Mouse (Mus musculus) spleen, postnatal 14 days (tissue): ENCODE measurements around the gene Atp2a1.
A peak's percentile ranks its signal among the peaks of the same experiment; 100 is the strongest.
"Not testable (repeated sequence)": the region's sequence is repeated elsewhere in the genome, so short reads cannot be mapped to it uniquely, and the experiment has no call there.

Source experiments
- DNase-seq, 2 experiments: peaks; one replicate each; pipeline ENCODE4 v3.0.0; 2021 to 2022; ENCODE audit warnings: low spot score in 2 of 2

Atp2a1 gene

DNA sequence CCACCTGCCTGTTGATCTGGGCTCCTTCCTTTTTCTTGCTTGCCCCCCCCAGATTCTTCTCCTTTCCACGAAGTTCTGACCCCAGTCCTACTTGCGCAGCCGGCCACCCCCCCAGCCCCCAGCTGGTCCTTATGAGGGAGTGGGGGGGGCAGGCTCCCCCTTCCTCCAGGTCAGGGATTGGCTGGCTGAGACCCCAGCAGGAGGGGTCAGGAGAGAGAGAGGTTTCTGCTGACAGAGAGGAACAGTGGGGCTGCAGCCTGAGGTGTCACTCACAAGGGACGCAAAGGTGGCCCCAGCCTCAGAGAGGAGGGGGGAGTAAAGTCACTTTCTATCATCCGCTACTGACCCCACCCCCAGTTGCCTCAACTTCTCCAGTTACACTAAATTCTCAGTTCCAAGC, at the start of gene Atp2a1:
TSS of gene Atp2a1 (minus strand) at position 105 of the 400 bp plus-strand sequence.
- no peak for DNase-seq

GRCm38 (mm10) chr7:126511287-126511686, 48.4 kb upstream of the Atp2a1 start:
- no peak for DNase-seq

DNA sequence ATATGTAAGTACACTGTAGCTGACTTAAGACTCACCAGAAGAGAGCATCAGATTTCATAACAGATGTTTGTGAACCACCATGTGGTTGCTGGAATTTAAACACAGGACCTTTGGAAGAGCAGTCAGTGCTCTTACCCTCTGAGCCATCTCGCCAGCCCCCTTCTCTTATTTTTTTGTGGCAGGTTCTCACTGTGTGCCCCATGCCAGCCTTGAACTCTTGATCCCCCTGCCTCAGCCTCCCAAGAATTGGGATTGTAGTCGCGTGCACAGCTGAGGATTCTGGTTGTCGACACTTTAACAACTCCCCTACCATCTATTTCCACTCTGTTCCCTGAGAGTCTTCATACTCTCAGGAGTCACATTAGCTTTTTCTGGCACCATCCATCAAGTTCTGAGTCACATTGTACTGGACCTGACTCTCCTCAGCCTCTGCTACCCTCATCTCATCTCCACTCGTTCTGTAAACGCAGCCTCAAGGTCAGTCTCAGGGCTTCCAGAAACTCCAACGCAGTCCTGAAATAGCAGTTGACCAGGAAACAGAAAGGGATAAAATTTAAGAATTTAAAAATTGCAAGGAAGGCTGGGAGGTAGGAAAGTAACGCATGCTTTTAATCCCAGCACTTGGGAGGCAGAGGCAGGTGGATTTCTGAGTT, 44.3 kb upstream of the Atp2a1 start:
- DNase-seq: no peak

- no peak for DNase-seq
Measured at GRCm38 (mm10) chr7:126504913-126505312, 42.0 kb upstream of the Atp2a1 start.

- DNase-seq: peak; percentile 95 to 98
Measured at GRCm38 (mm10) chr7:126503273-126503878, 40.5 kb upstream of the Atp2a1 start, which contains the start of gene Atxn2l. Atxn2l (minus strand) TSS chr7:126503437.

- no peak for DNase-seq
Measured at GRCm38 (mm10) chr7:126502751-126503150, 39.8 kb upstream of the Atp2a1 start.

- peak; percentile 83 to 85 for DNase-seq
Measured at GRCm38 (mm10) chr7:126502023-126502741, 39.3 kb upstream of the Atp2a1 start.

GRCm38 (mm10) chr7:126501684-126502022, 38.7 kb upstream of the Atp2a1 start:
- no peak for DNase-seq

GRCm38 (mm10) chr7:126499416-126499815, 36.5 kb upstream of the Atp2a1 start:
- DNase-seq: no peak

DNA sequence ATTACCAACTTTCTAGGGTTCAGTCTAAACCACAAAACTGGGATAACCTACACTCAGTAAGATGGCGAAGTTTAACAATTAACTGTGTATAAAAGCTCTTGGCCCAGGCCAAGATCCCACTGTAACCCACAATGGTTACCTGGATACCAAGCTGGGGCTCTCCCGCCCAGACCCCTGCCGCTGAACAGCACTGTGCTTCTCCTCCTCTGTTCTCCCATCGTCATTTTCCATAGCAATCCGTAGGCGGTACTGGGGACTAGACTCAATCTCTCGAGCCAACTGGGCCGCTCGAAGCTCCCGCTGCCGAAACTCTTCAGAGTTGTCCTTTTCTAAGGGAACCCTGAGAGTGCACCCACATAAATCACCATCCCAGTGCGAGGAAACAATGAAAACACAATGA, 35.1 kb upstream of the Atp2a1 start:
- no peak for DNase-seq

DNA sequence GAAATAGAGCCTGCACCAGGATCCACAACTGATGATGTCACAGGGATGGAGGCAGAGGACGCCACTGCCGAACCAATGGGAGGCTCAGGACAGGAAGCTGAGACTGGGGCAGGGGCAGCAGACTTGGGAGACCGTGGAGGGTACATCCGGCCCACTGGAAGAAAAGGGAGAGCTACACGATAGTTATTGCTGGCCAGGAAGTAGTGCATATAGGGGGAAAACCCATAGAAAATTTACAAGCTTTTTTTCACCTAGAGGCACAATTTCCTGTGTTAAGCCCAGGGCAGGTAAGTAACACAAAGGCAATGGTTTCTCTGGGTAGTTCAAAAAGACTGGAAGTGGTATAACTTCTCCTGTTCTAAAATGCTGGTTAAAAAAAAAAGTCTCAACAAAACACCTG, 33.6 kb upstream of the Atp2a1 start:
- DNase-seq: no peak

DNA sequence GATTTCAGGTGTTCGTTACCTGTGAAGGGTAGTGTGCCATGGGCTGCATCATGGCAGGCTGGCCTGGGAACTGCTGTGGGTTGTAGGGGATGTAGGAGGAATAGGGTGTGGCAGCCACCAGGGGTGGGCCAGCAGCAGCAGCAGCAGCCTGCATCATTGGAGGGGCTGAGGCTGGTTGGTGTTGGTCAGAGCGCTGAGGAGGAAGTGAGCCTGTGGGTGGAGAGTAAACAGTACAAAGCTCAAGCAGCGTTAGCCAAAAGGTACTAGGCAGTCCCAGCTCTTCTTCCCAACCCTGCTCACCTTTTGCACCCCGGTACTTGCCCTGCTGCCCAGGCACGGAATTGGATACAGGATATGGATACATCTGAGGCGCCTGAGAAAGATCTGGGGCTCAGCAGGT, 31.2 kb upstream of the Atp2a1 start:
- no peak for DNase-seq

GRCm38 (mm10) chr7:126491973-126492372, 29.1 kb upstream of the Atp2a1 start:
- no peak for DNase-seq

GRCm38 (mm10) chr7:126491005-126491404, 28.1 kb upstream of the Atp2a1 start:
- no peak for DNase-seq

- DNase-seq: not testable (repeated sequence)
Measured at GRCm38 (mm10) chr7:126487617-126488385, 24.9 kb upstream of the Atp2a1 start.

DNA sequence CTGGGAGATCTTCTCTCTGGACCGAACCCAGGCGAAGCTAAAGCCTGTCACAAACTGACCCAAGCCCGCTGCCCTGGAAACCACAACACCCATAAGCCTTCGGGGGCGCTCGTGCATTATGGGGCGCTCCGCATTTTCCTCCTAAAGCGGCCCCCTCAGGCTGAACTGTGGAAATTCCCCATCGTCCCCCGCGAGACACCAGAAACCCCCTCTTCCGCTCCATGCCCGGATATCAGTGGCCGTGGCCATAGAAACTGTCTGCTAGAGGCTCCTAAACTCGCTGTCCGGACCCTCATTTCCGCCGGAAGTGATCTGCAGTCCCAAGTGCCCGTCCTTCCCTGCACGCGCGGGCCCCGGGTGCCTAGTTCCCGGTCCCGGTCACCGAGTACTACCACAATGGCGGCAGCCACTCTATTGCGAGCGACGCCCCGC, 24.2 kb upstream of the Atp2a1 start, which contains the start of gene Tufm:
TSS of gene Tufm (plus strand) at position 310 of the 432 bp plus-strand sequence.
- peak; percentile 76 to 87 for DNase-seq

DNA sequence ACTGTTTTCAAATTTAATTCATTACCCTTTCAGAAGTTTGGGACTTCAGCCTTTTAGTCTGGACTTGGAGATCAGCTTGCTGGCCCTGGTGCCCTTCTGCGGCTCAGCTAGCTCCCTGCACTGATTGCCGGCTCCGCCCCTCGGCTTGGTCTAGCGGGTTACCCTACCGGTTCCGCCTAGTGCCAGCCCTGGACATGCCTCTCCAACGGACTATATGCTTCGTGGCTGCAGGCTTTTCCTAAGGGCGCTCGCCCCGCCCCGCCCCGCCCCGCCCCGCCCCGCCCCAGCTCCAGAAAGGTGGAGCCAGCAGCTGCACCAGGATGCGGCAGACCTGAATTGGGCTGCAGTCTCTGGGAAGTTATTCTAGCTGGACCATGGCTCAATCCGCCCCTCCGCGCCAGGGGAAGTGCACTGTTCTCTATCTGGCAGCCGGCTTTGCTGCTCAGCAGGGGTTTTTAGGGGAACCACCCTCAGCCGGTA, 19.5 kb upstream of the Atp2a1 start:
- peak; percentile 43 to 59 for DNase-seq

- no peak for DNase-seq
Measured at GRCm38 (mm10) chr7:126481699-126482098, 18.8 kb upstream of the Atp2a1 start.

DNA sequence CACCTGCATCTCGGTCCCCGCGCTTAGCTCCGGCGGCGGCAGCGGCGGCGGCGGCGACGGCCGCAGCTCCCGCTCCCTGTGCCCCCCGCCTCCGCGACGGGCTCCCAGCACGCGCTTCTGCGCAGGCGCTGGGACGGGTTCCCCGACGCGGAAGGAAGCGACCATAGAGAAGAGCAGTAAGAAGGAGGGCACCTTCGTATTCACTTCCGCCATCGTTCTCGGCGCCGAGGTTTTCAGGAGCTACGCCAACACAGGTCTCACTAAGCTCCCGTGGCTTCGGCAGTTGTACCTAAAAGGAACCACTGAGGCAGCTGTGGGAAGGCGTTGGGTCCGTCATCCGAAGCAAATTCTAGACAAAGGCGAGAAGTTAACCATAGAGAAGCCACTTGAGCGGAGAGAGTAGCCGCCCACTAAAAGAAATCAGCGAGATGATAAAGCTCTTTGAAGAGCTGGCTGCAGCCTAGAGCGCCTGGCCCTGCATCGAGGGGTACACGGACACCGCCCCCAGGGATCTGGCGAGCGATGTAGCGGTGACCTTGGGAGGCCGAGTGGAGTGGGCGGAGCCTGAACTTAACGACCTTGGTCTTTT, 12.2 kb upstream of the Atp2a1 start, which contains the start of gene Sh2b1:
TSS of gene Sh2b1 (minus strand) at position 432 of the 589 bp plus-strand sequence.
- peak; percentile 70 to 79 for DNase-seq

- DNase-seq: no peak
Measured at GRCm38 (mm10) chr7:126474486-126474955, 11.6 kb upstream of the Atp2a1 start.

GRCm38 (mm10) chr7:126473470-126474086, 10.7 kb upstream of the Atp2a1 start:
- DNase-seq: no peak
